Mouse (Mus musculus) testis, adult 2 months (tissue): ENCODE measurements around the gene Mypn. TPM values are rescaled to one million over a fixed set of nuclear protein-coding genes. Genes with fewer than 3 reads are reported as not detected.

ENCODE experiments used
- H3K27ac ChIP-seq: fragments of 200-500 bp; 2 replicates; pipeline ENCODE4 v1.5.1; 2012; ENCODE audit warnings: low read depth, low read length; ENCODE audit not compliant: control insufficient read depth, insufficient read depth
- H3K27me3 ChIP-seq: fragments of 200-500 bp; 2 replicates; pipeline ENCODE4 v1.6.1; 2012; ENCODE audit warnings: mild to moderate bottlenecking, low read length, moderate library complexity; ENCODE audit not compliant: control insufficient read depth, insufficient read depth
- H3K36me3 ChIP-seq: fragments of 200-500 bp; 2 replicates; pipeline ENCODE4 v1.6.1; 2012; ENCODE audit warnings: mild to moderate bottlenecking, low read length; ENCODE audit not compliant: control insufficient read depth, insufficient read depth
- H3K4me1 ChIP-seq: fragments of 200-500 bp; 2 replicates; pipeline ENCODE4 v1.6.1; 2012; ENCODE audit warnings: low read length; ENCODE audit not compliant: control insufficient read depth, insufficient read depth
- H3K4me3 ChIP-seq: fragments of 200-500 bp; 2 replicates; pipeline ENCODE4 v1.5.1; 2012; ENCODE audit warnings: low read depth, mild to moderate bottlenecking, low read length, moderate library complexity, mixed read lengths; ENCODE audit not compliant: control insufficient read depth
- CTCF ChIP-seq: fragments of 200-500 bp; IDR thresholded peaks from 2 replicates; pipeline ENCODE4 v1.5.1; 2012; ENCODE audit warnings: low read depth, mild to moderate bottlenecking, inconsistent platforms, low read length, moderate library complexity; ENCODE audit not compliant: control insufficient read depth, insufficient read depth, insufficient replicate concordance
- POLR2A ChIP-seq: fragments of 200-500 bp; IDR thresholded peaks from 2 replicates; pipeline ENCODE4 v1.6.1; 2012; ENCODE audit warnings: low read depth, mild to moderate bottlenecking, inconsistent platforms, low read length, moderate library complexity; ENCODE audit not compliant: control insufficient read depth
- polyA plus RNA-seq: library from polyadenylated mRNA; depleted of rRNA; stranded (reverse); fragments of >200 nt; gene quantifications from 2 replicates; pipeline ENCODE4 v1.2.3, GENCODE M21; 2012

Gene Mypn
- polyA plus RNA-seq, 1 experiment, result 3.2 TPM

GRCm38 (mm10) chr10:63100657-63101056 is 103.1 kb downstream of the Mypn start:
- Histone ChIP-seq H3K4me1 (peaks cover 11% of the 10 kb centered on the region), H3K27me3 (no peaks in the 10 kb centered on the region), H3K4me3 (no peak overlapping the region), H3K27ac (no peak overlapping the region), H3K36me3 (no peaks in the 10 kb centered on the region)
- TF ChIP-seq CTCF (no peak), POLR2A (no peak)

GRCm38 (mm10) chr10:63099941-63100562 is 103.7 kb downstream of the Mypn start:
- no peaks in the 10 kb centered on the region for H3K36me3 ChIP-seq
- H3K27ac ChIP-seq, result no peak overlapping the region
- TF ChIP-seq CTCF (no peak), POLR2A (no peak)
- H3K4me1 ChIP-seq, result peaks cover 11% of the 10 kb centered on the region
- no peaks in the 10 kb centered on the region for H3K27me3 ChIP-seq
- peak overlapping the region; percentile 11 for H3K4me3 ChIP-seq

- no peaks in the 10 kb centered on the region for H3K27me3 ChIP-seq
- no peak within 1 kb of the TSS for H3K27ac ChIP-seq
- H3K4me1 ChIP-seq, result peaks cover 11% of the 10 kb centered on the region
- H3K36me3 ChIP-seq, result no peaks in the 10 kb centered on the region
- peak within 1 kb of the TSS; percentile 11 for H3K4me3 ChIP-seq
- TF ChIP-seq POLR2A (no peak), CTCF (no peak)
Measured at GRCm38 (mm10) chr10:63099521-63099920, 104.2 kb downstream of the Mypn start, which contains the start of gene Atoh7. TSS of gene Atoh7 (plus strand) at chr10:63099651.

GRCm38 (mm10) chr10:63098191-63098590 is 105.6 kb downstream of the Mypn start:
- Histone ChIP-seq H3K4me1 (peaks cover 11% of the 10 kb centered on the region), H3K27ac (no peak overlapping the region), H3K4me3 (no peak overlapping the region), H3K27me3 (no peaks in the 10 kb centered on the region), H3K36me3 (no peaks in the 10 kb centered on the region)
- TF ChIP-seq POLR2A, result no peak
- TF ChIP-seq CTCF, result no peak

- Histone ChIP-seq H3K27ac (no peak overlapping the region), H3K4me1 (peaks cover 11% of the 10 kb centered on the region), H3K27me3 (no peaks in the 10 kb centered on the region), H3K36me3 (no peaks in the 10 kb centered on the region), H3K4me3 (no peak overlapping the region)
- TF ChIP-seq CTCF (no peak), POLR2A (no peak)
Measured at GRCm38 (mm10) chr10:63096757-63097156, 107.0 kb downstream of the Mypn start.

GRCm38 (mm10) chr10:63092616-63093550 is 110.9 kb downstream of the Mypn start:
- Histone ChIP-seq H3K27me3 (no peaks in the 10 kb centered on the region), H3K27ac (no peak overlapping the region), H3K4me3 (no peak overlapping the region), H3K36me3 (no peaks in the 10 kb centered on the region), H3K4me1 (peaks cover 8% of the 10 kb centered on the region)
- no peak for TF ChIP-seq CTCF
- no peak for TF ChIP-seq POLR2A

- Histone ChIP-seq H3K4me3 (no peak overlapping the region), H3K4me1 (peaks cover 8% of the 10 kb centered on the region), H3K36me3 (no peaks in the 10 kb centered on the region), H3K27ac (no peak overlapping the region), H3K27me3 (no peaks in the 10 kb centered on the region)
- no peak for TF ChIP-seq CTCF
- TF ChIP-seq POLR2A, result no peak
Measured at GRCm38 (mm10) chr10:63091915-63092314, 111.8 kb downstream of the Mypn start.
